Mouse (Mus musculus): Measurements from ENCODE around the gene Zfp870. TPM values are rescaled to one million over a fixed set of nuclear protein-coding genes. Genes with fewer than 3 reads are reported as not detected.

Gene Zfp870
- polyA plus RNA-seq, 2 experiments, result 5.1 to 8.8 TPM

GRCm38 (mm10) chr17:32901751-32902525 is 10.5 kb upstream of the Zfp870 start:
- ATAC-seq (ENCODE audit: low FRiP score, low read depth) (no peak), DNase-seq (ENCODE audit: low spot score) (no peak)
- 80% methylated on average over 1 of the region's 1 CpGs for WGBS
- no peaks in the 10 kb centered on the region for H3K36me3 ChIP-seq (ENCODE audit: control insufficient read depth, insufficient read depth, low read length)
- no peak overlapping the region for H3K27ac ChIP-seq (replicated peaks; ENCODE audit: low read depth, low read length)
- no peak overlapping the region for H3K4me3 ChIP-seq (replicated peaks; ENCODE audit: low read length)
- H3K4me2 ChIP-seq (replicated peaks; ENCODE audit: low read depth, low read length, severe bottlenecking), result no peak overlapping the region
- no peak for TF ChIP-seq POLR2A (IDR thresholded peaks at IDR 0.05; ENCODE audit: borderline replicate concordance, extremely low read depth, insufficient read depth, insufficient read length)
- H3K9ac ChIP-seq (ENCODE audit: low read depth, low read length, severe bottlenecking), result no peak overlapping the region
- H3K4me1 ChIP-seq (ENCODE audit: control insufficient read depth, insufficient read depth, low read length), result no peaks in the 10 kb centered on the region
- no peaks in the 10 kb centered on the region for H3K9me3 ChIP-seq (ENCODE audit: control insufficient read depth, low read length)
- H3K27me3 ChIP-seq (ENCODE audit: control insufficient read depth, insufficient read depth, low read length), result no peaks in the 10 kb centered on the region

GRCm38 (mm10) chr17:32895421-32895820 is 4.0 kb upstream of the Zfp870 start:
- peaks cover 1% of the 10 kb centered on the region; the same call in 1 of the 2 replicates for H3K4me1 ChIP-seq (ENCODE audit: control insufficient read depth, insufficient read depth, low read length)
- no peak for TF ChIP-seq POLR2A (IDR thresholded peaks at IDR 0.05; ENCODE audit: borderline replicate concordance, extremely low read depth, insufficient read depth, insufficient read length)
- no peak overlapping the region for H3K9ac ChIP-seq (ENCODE audit: low read depth, low read length, severe bottlenecking)
- no peaks in the 10 kb centered on the region for H3K27me3 ChIP-seq (ENCODE audit: control insufficient read depth, insufficient read depth, low read length)
- ATAC-seq (ENCODE audit: low FRiP score, low read depth) (no peak), DNase-seq (ENCODE audit: low spot score) (no peak)
- no peaks in the 10 kb centered on the region for H3K9me3 ChIP-seq (ENCODE audit: control insufficient read depth, low read length)
- H3K4me3 ChIP-seq (replicated peaks; ENCODE audit: low read length), result no peak overlapping the region
- WGBS, result 88% methylated on average over 4 of the region's 4 CpGs
- no peaks in the 10 kb centered on the region for H3K36me3 ChIP-seq (ENCODE audit: control insufficient read depth, insufficient read depth, low read length)
- H3K27ac ChIP-seq (replicated peaks; ENCODE audit: low read depth, low read length), result no peak overlapping the region
- no peak overlapping the region for H3K4me2 ChIP-seq (replicated peaks; ENCODE audit: low read depth, low read length, severe bottlenecking)

- Histone ChIP-seq H3K4me2 (replicated peaks; ENCODE audit: low read depth, low read length, severe bottlenecking) (no peak overlapping the region), H3K27ac (replicated peaks; ENCODE audit: low read depth, low read length) (no peak overlapping the region), H3K9ac (ENCODE audit: low read depth, low read length, severe bottlenecking) (no peak overlapping the region), H3K4me1 (ENCODE audit: control insufficient read depth, insufficient read depth, low read length) (peaks cover 5% of the 10 kb centered on the region; the same call in 1 of the 2 replicates), H3K27me3 (ENCODE audit: control insufficient read depth, insufficient read depth, low read length) (no peaks in the 10 kb centered on the region), H3K4me3 (replicated peaks; ENCODE audit: low read length) (no peak overlapping the region), H3K9me3 (ENCODE audit: control insufficient read depth, low read length) (no peaks in the 10 kb centered on the region), H3K36me3 (ENCODE audit: control insufficient read depth, insufficient read depth, low read length) (no peaks in the 10 kb centered on the region)
- ATAC-seq (ENCODE audit: low FRiP score, low read depth) (no peak), DNase-seq (ENCODE audit: low spot score) (no peak)
- TF ChIP-seq POLR2A (IDR thresholded peaks at IDR 0.05; ENCODE audit: borderline replicate concordance, extremely low read depth, insufficient read depth, insufficient read length), result no peak
- WGBS, result 72% methylated on average over 3 of the region's 3 CpGs
Observed at GRCm38 (mm10) chr17:32893901-32894300, 2.5 kb upstream of the Zfp870 start.

DNA sequence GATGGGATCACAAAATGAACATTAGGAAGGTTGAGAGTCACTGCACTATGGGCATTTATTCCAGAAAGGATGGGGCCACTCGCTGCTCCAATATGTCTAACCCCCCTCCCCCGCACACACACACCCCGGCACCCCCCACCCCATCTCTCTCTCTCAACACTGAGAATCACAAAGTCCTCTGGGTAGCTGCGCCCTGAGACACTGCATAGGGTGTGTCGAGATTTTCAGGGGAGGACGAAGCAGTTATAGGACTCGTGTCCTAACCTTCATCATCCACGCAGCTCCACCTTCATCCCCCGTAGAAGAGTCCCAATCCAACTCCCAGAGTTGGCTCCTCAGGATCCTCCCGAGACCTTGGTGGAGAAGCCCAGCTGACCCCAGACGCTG is 597 bp downstream of the Zfp870 start:
- no peak for DNase-seq (ENCODE audit: low spot score)
- no peak for ATAC-seq (ENCODE audit: low FRiP score, low read depth)

DNA sequence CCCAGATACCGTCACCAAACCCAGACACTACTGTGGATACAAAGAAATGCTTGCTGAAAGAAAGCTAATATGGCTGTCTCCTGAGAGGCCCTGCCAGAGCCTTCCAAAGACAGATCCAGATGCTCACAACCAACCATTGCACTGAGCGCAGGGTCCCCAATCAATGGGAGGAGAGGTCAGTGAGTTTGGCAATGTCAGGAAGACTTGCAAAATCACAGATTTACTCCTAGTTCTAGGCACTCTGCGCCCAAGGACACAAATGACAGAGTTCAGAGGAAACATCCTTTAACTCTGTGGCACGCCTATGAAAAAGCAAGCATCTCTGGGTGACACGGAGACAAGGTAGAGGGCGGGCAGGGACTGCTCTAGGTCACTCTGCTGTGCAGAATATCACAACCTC is 1.8 kb downstream of the Zfp870 start:
- no peaks in the 10 kb centered on the region for H3K27me3 ChIP-seq (ENCODE audit: control insufficient read depth, insufficient read depth, low read length)
- peaks cover 16% of the 10 kb centered on the region for H3K36me3 ChIP-seq (ENCODE audit: control insufficient read depth, insufficient read depth, low read length)
- TF ChIP-seq POLR2A (IDR thresholded peaks at IDR 0.05; ENCODE audit: borderline replicate concordance, extremely low read depth, insufficient read depth, insufficient read length), result no peak
- no peaks in the 10 kb centered on the region for H3K9me3 ChIP-seq (ENCODE audit: control insufficient read depth, low read length)
- 0 out of 2 replicates have a peak overlapping the region, but pooled peaks have one; percentile 81 for H3K9ac ChIP-seq (ENCODE audit: low read depth, low read length, severe bottlenecking)
- no peak for ATAC-seq (ENCODE audit: low FRiP score, low read depth)
- 94% methylated on average over 6 of the region's 6 CpGs for WGBS
- H3K4me2 ChIP-seq (replicated peaks; ENCODE audit: low read depth, low read length, severe bottlenecking), result no peak overlapping the region
- no peak overlapping the region for H3K4me3 ChIP-seq (replicated peaks; ENCODE audit: low read length)
- H3K4me1 ChIP-seq (ENCODE audit: control insufficient read depth, insufficient read depth, low read length), result peaks cover 5% of the 10 kb centered on the region; the same call in 1 of the 2 replicates
- no peak for DNase-seq (ENCODE audit: low spot score)
- H3K27ac ChIP-seq (replicated peaks; ENCODE audit: low read depth, low read length), result no peak overlapping the region

More for the DNA sequence above, 597 bp downstream of the Zfp870 start:
- WGBS, result 6% methylated on average over 10 of the region's 11 CpGs
- Histone ChIP-seq H3K9ac (ENCODE audit: low read depth, low read length, severe bottlenecking) (peak overlapping the region; percentile 81), H3K4me2 (replicated peaks; ENCODE audit: low read depth, low read length, severe bottlenecking) (peak overlapping the region; percentile 67), H3K4me3 (replicated peaks; ENCODE audit: low read length) (peak overlapping the region; percentile 67), H3K4me1 (ENCODE audit: control insufficient read depth, insufficient read depth, low read length) (peaks cover 5% of the 10 kb centered on the region; the same call in 1 of the 2 replicates), H3K9me3 (ENCODE audit: control insufficient read depth, low read length) (no peaks in the 10 kb centered on the region), H3K27ac (replicated peaks; ENCODE audit: low read depth, low read length) (peak overlapping the region; percentile 80), H3K27me3 (ENCODE audit: control insufficient read depth, insufficient read depth, low read length) (no peaks in the 10 kb centered on the region), H3K36me3 (ENCODE audit: control insufficient read depth, insufficient read depth, low read length) (0 out of 2 replicates have a peak, but pooled peaks cover 5% of the 10 kb centered on the region)
- no peak for TF ChIP-seq POLR2A (IDR thresholded peaks at IDR 0.05; ENCODE audit: borderline replicate concordance, extremely low read depth, insufficient read depth, insufficient read length)

Data from limb, embryonic 14.5 days (tissue).